Mouse (Mus musculus) liver, adult (tissue): Measurements from ENCODE around the gene Gm4881.

ENCODE experiments used
- GATA4 ChIP-seq: IDR thresholded peaks from 2 replicates; pipeline ENCODE4 v1.6.1; 2014; ENCODE audit warnings: mild to moderate bottlenecking, low read length; ENCODE audit not compliant: insufficient replicate concordance

Gm4881 gene

DNA sequence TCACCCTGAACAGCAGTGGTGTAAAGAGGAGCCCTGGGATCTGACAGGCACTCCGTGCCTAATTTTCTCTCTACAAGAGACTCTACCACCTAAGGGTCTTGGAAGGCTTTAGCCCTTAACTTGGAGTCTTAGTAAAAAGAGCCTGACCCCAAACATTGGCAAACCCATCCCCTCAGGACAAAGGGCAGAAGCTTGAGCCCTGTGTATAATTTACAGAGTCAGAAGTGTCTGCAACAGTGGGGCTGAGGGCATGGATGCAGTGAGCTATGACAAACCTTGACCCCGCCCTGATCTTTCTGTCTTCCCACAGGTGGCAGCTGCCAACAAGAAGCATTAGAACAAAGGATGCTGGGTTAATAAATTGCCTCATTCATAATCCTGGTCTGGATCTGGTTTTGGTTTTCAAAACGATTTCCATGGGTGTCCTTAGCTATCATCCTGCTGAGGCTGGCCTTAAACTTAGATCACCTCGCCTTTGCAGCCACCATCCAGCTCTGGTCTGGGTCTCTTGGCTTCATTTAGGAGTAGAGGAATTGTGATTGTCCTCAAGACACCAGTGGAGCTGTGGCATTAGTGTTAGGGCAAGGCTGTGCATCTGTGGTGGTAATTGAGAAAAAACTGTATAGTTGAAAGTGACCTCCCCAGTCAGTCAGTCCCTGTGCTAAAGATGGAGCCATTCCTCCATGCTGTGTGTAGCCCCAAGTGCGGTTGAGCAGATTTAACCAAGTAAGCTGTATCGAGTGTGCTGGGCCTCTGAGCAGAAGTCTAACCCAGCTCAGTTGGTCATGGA lies 54.7 kb downstream of the Gm4881 start:
- no peak for TF ChIP-seq GATA4

- TF ChIP-seq GATA4, result no peak
Observed at GRCm38 (mm10) chr7:24887096-24887495, 57.2 kb downstream of the Gm4881 start.

DNA sequence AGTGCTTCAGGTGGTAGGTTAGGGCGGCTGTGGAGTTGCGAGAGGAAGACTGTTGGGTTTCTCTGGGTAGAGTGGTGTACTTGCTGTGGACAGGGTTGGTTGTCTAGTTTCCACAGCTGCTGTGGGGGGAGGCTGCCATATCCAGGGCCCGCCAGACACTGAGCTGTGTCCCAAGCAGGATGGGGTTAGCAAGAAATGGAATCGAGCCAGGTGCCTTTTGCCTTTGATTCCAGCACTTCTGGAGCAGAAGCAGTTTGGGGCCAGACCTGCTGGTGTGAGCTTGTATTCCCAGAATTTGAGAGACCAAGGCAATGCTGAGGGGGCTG lies 58.0 kb downstream of the Gm4881 start:
- no peak for TF ChIP-seq GATA4

GRCm38 (mm10) chr7:24885468-24886307 lies 58.6 kb downstream of the Gm4881 start:
- TF ChIP-seq GATA4, result no peak

DNA sequence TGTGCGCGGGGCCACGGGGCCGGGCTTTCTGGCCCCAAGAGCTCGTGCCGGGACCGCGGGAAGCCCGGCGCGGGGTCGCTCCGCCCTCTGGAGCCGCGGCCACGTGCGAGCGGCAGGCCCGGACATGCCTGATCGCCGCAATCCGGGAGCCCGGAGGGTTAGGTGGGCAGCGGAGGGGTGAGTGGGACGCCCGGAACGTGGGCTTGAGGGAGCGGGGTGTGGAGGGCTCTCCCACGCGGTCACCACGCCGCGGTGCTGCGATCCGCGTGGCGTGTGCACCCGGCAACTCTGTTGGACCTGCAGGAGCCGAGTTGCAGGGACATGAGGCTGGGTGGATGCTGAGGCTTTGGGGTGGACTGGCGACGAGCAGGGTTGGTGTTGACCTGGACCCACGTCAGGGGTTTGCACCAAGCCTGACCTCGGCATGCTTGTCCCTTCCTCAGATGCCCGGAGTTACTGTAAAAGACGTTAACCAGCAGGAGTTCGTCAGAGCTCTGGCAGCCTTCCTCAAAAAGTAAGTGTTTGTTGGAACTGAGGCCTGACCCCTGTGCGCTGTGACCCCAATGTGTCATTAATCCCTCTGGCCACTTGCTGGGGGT lies 59.5 kb downstream of the Gm4881 start:
- no peak for TF ChIP-seq GATA4

- peak; percentile 76; the same call in 1 of the 2 replicates for TF ChIP-seq GATA4
Observed at GRCm38 (mm10) chr7:24883896-24884692, 60.2 kb downstream of the Gm4881 start, which contains the start of gene Rps19. Gene Rps19, plus strand, starts transcription at chr7:24884371.

- TF ChIP-seq GATA4, result no peak
Observed at GRCm38 (mm10) chr7:24882416-24883199, 61.7 kb downstream of the Gm4881 start.

- TF ChIP-seq GATA4, result no peak
Observed at GRCm38 (mm10) chr7:24879620-24880019, 64.7 kb downstream of the Gm4881 start.

- TF ChIP-seq GATA4, result no peak
Observed at GRCm38 (mm10) chr7:24877588-24877987, 66.7 kb downstream of the Gm4881 start.
